Mouse (Mus musculus) kidney, postnatal 0 days (tissue): Measurements from ENCODE around the gene Ttll6. TPM values are rescaled to one million over a fixed set of nuclear protein-coding genes. Genes with fewer than 3 reads are reported as not detected.

Experiments used
- ATAC-seq: fragments of 200-750 bp; cut with Nextera tagmentation; replicated peaks from 2 replicates; pipeline ENCODE4 v1.8.0; 2017; ENCODE audit warnings: low read depth, moderate number of reproducible peaks, moderate TSS enrichment, moderate library complexity; ENCODE audit not compliant: low FRiP score
- DNase-seq: peaks from one replicate; pipeline ENCODE4 v3.0.0-alpha.2; 2016; ENCODE audit warnings: low spot score
- H3K27ac ChIP-seq: fragments of 300-500 bp; sonication (generic); 2 replicates; pipeline ENCODE4 v1.5.1; 2014; ENCODE audit warnings: mild to moderate bottlenecking
- H3K27me3 ChIP-seq: fragments of 300-500 bp; sonication (generic); 2 replicates; pipeline ENCODE4 v1.6.1; 2014; ENCODE audit warnings: low read length, mixed read lengths; ENCODE audit not compliant: insufficient read depth
- H3K36me3 ChIP-seq: fragments of 300-500 bp; sonication (generic); 2 replicates; pipeline ENCODE4 v1.6.1; 2014; ENCODE audit warnings: low read length, mixed read lengths; ENCODE audit not compliant: insufficient read depth
- H3K4me1 ChIP-seq: fragments of 300-500 bp; sonication (generic); replicated peaks from 2 replicates; pipeline ENCODE4 v1.6.1; 2014; ENCODE audit warnings: antibody characterized with exemption, low read length, mixed read lengths; ENCODE audit not compliant: insufficient read depth
- H3K4me2 ChIP-seq: fragments of 300-500 bp; sonication (generic); 2 replicates; pipeline ENCODE4 v1.6.1; 2014; ENCODE audit warnings: mild to moderate bottlenecking, low read length, moderate library complexity, mixed read lengths
- H3K4me3 ChIP-seq: fragments of 300-500 bp; sonication (generic); replicated peaks from 2 replicates; pipeline ENCODE4 v1.5.1; 2014; ENCODE audit warnings: low read depth, low read length
- H3K9ac ChIP-seq: fragments of 300-500 bp; sonication (generic); 2 replicates; pipeline ENCODE4 v1.6.1; 2014; ENCODE audit warnings: low read depth, low read length
- H3K9me3 ChIP-seq: fragments of 300-500 bp; sonication (generic); replicated peaks from 2 replicates; pipeline ENCODE4 v1.6.1; 2016; ENCODE audit warnings: low read length, inconsistent platforms, mixed read lengths
- CTCF ChIP-seq: IDR thresholded peaks from 2 replicates; pipeline ENCODE4 v1.5.1; 2016; ENCODE audit warnings: antibody characterized with exemption, low read depth, mild to moderate bottlenecking, moderate library complexity
- WGBS: fragments of 180-500 bp; shearing (Covaris S2); extraction: QIAGEN DNeasy Blood & Tissue Kit; methylation state at CpG from one replicate; pipeline ENCODE4 v1.1.7; 2014; 5-methylcytosine and 5-hydroxymethylcytosine counted together
- polyA plus RNA-seq: library from polyadenylated mRNA; unstranded; fragments of >200 nt; fragmentation: Nextera tagmentation; extraction: Ambion mirVana; gene quantifications from 2 replicates; pipeline ENCODE4 v1.2.1, GENCODE M21; 2015

Ttll6 gene
- polyA plus RNA-seq = 0.04 TPM in 1 of 2 replicates, not detected in the other

DNA sequence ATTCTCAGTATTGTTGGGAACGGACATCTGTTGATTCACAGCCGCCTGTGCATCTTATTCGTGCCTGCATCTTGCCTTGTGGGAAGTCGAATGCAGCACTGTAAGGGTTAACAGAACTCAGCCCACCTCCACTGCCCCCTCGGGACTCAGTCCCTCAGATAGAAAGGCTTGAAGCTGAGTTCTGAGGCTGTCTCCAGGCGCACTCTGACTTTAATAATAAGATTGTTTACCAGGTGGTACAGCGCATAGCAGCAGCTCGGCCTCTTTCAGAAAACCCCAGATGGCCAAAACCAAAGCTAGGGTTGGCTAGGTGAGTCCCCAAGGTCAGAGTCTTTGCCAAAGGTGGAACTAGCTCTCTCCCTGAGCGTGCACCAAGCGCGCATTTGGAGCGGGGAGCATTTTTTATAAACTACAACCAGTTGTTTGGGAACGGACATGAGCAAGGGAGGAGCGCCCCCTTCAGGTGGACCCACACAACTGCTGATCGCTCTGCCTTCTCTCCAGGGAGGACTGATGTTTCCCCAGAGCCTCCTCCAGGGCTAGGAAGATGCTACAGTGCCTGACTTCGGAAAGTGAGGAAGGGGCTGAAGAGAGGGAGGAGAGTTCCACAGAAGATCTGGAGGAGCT, at the start of gene Ttll6:
Gene Ttll6 (plus strand): TSS at position 548 of the 627 bp plus-strand sequence.
- H3K36me3 ChIP-seq = no peaks in the 10 kb centered on the region
- peak; percentile 87 for DNase-seq
- WGBS = 19% methylated on average over 16 of the region's 16 CpGs
- no peaks in the 10 kb centered on the region; the same call in 1 of the 2 replicates for H3K4me1 ChIP-seq
- no peak within 1 kb of the TSS for H3K4me3 ChIP-seq
- H3K27me3 ChIP-seq = 0 out of 2 replicates have a peak, but pooled peaks cover 7% of the 10 kb centered on the region
- ATAC-seq = no peak
- TF ChIP-seq CTCF = peak; percentile 80
- peak within 1 kb of the TSS; percentile 41 for H3K4me2 ChIP-seq
- no peak within 1 kb of the TSS for H3K9ac ChIP-seq
- no peak within 1 kb of the TSS for H3K27ac ChIP-seq
- H3K9me3 ChIP-seq = no peaks in the 10 kb centered on the region

DNA sequence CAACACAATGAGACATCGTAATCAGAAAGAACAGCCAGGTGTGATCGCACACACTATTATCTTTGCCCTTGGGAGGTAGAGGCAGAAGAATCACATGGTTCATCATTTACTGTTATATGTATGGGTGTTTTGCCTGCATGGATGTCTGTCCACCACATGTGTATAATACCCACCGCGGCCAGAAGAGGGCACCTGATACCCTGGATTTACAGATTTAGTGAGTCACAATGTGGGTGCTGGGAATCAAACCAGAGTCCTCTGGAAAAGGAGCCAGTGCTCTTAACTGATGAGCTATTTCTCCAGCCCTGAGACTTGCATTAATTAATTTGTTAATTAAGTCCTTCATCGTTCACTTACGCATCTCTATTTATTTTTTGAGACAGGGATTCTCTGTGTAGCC, 45.6 kb upstream of the Ttll6 start:
- Histone ChIP-seq H3K9ac (no peak overlapping the region), H3K4me3 (no peak overlapping the region), H3K27ac (no peak overlapping the region), H3K27me3 (no peaks in the 10 kb centered on the region), H3K36me3 (no peaks in the 10 kb centered on the region), H3K4me2 (no peak overlapping the region), H3K9me3 (no peaks in the 10 kb centered on the region), H3K4me1 (no peaks in the 10 kb centered on the region)
- WGBS = 94% methylated on average over 6 of the region's 6 CpGs
- no peak for TF ChIP-seq CTCF
- ATAC-seq = no peak
- no peak for DNase-seq

DNA sequence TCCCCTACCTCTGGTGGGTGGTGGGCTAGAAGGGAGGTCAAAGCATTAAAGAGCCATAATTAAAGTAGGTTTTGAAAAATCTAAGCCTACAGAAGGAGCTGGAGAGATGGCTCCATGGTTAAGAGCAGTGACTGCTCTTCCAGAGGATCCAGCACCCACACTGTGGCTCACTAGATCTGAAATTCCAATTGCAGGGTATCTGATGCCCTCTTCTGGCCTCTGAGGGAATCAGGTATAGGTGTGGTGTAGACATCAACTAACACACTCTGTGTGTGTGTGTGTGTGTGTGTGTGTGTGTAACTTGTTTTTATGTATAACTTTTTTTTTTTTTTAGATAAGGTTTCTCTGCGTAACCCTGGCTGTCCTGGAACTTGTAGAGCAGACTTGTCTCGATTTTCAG, 42.5 kb upstream of the Ttll6 start:
- no peak overlapping the region for H3K4me2 ChIP-seq
- no peaks in the 10 kb centered on the region for H3K9me3 ChIP-seq
- peak; percentile 69 for TF ChIP-seq CTCF
- DNase-seq (peak; percentile 50), ATAC-seq (no peak)
- no peak overlapping the region for H3K27ac ChIP-seq
- H3K4me3 ChIP-seq = no peak overlapping the region
- WGBS = 73% methylated on average over 2 of the region's 2 CpGs
- no peaks in the 10 kb centered on the region for H3K27me3 ChIP-seq
- no peak overlapping the region for H3K9ac ChIP-seq
- H3K36me3 ChIP-seq = no peaks in the 10 kb centered on the region
- H3K4me1 ChIP-seq = no peaks in the 10 kb centered on the region

DNA sequence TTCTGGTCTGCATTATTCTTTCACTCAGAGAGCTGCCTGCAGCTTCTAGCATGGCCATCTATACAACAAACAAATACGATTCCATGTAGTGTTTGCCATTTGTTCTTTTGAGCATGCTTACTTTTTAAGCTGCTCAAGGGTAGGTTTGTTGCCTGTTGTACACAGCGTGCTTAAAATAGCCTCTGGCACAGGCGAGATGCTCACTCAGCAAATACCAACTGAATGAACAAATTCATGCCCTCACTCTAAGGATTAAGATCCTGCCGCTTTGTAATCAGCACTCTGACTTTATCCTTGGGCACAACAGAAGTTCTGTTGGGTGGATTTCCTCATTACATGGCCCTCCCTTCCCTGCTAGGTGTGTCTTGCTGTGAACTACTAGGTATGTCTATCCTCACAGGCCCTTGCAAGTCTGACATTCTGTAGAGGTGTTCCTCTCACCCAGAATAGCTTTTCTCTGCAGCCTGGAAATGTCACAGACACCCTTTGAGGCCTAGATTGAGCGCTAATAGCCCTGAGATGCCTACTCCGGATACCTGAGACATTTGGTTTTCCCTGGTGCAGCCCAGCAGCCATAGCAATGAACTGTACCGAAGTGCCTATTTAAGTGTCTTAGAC, 40.8 kb upstream of the Ttll6 start:
- no peak overlapping the region for H3K9ac ChIP-seq
- 40% methylated on average over 7 of the region's 7 CpGs for WGBS
- no peaks in the 10 kb centered on the region for H3K36me3 ChIP-seq
- no peaks in the 10 kb centered on the region for H3K27me3 ChIP-seq
- TF ChIP-seq CTCF = no peak
- no peaks in the 10 kb centered on the region for H3K4me1 ChIP-seq
- no peak overlapping the region for H3K4me2 ChIP-seq
- ATAC-seq (no peak), DNase-seq (no peak)
- no peak overlapping the region for H3K4me3 ChIP-seq
- H3K9me3 ChIP-seq = no peaks in the 10 kb centered on the region
- no peak overlapping the region for H3K27ac ChIP-seq

DNA sequence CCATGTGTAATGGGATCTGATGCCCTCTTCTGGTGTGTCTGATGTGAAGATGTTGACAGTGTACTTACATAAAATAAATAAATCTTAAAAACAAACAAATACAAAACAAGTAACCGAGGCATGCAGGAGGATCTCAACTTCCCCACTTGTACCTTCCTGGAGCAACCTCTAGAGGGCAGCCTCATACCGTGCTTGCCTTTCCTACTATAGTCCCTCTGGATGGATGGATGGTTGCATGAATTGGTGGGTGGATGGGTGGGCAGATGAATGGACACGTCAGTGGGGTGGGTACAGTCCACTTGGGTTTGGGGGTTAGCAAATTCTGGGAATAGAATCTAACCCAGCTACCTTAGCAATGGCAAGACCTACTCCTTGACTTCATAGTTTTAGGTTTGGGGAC, 40.2 kb upstream of the Ttll6 start:
- Histone ChIP-seq H3K4me1 (no peaks in the 10 kb centered on the region), H3K9ac (no peak overlapping the region), H3K9me3 (no peaks in the 10 kb centered on the region), H3K27ac (no peak overlapping the region), H3K36me3 (no peaks in the 10 kb centered on the region), H3K4me2 (no peak overlapping the region), H3K27me3 (no peaks in the 10 kb centered on the region), H3K4me3 (no peak overlapping the region)
- DNase-seq (peak; percentile 81), ATAC-seq (0 out of 2 replicates have a peak, but pooled peaks have one; percentile 54)
- TF ChIP-seq CTCF = peak; percentile 94
- 9% methylated on average over 3 of the region's 3 CpGs for WGBS

DNA sequence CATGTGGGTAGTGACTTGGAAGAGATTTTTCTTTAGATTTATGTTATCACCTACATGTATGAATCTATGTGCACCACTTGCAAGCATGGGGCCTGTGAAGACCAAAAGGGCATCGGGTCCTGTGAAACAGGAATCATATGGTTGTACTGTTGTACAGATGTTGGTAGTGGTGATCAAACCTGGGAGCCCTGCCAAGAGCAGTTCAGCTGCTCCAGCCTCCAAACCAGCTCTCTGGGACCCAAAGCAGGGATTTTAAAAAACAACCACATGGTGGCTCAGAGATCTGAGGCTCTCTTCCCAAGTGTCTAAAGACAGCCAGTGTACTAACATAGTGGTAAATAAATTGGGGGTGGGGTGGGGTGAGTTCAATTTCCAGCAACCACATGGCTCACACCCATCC, 25.2 kb upstream of the Ttll6 start:
- Histone ChIP-seq H3K27me3 (no peaks in the 10 kb centered on the region), H3K4me1 (no peaks in the 10 kb centered on the region), H3K9me3 (no peaks in the 10 kb centered on the region), H3K27ac (no peak overlapping the region), H3K4me3 (no peak overlapping the region), H3K4me2 (no peak overlapping the region), H3K9ac (no peak overlapping the region), H3K36me3 (no peaks in the 10 kb centered on the region)
- 56% methylated on average over 1 of the region's 1 CpGs for WGBS
- DNase-seq = no peak
- TF ChIP-seq CTCF = no peak
- no peak for ATAC-seq
